Mouse (Mus musculus) natural killer cell, adult 2 months (primary cell): ENCODE data around the gene Aqr.

Experiments used
- DNase-seq, 2 experiments: peaks; one replicate each; pipeline ENCODE4 v3.0.0; 2022; ENCODE audit warnings: low spot score in 2 of 2

Aqr gene

GRCm38 (mm10) chr2:114135777-114136176 is 51.0 kb downstream of the Aqr start:
- DNase-seq: no peak

- DNase-seq: no peak
Observed at GRCm38 (mm10) chr2:114133355-114133754, 53.5 kb downstream of the Aqr start.

GRCm38 (mm10) chr2:114130657-114131056 is 56.2 kb downstream of the Aqr start:
- DNase-seq: no peak

GRCm38 (mm10) chr2:114123304-114123703 is 63.5 kb downstream of the Aqr start:
- DNase-seq: no peak

DNA sequence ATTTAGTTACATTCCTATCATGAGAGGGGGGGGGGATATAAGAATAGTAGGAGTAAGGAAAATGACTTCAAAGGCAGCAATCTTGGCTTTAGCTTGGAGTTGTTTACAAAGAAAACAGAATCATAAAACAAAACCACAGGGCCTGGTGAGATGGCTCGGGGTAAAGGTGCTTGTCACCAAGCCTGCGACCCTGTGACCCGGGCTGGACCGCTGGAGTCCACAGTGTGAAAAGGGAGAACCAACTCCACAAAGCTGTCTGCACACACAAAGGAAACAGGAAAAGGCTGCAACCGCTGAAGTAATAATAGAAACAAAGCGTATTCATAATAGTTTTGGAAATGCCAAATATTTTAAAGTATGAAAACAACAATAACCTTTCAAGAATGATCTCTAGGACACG is 67.4 kb downstream of the Aqr start:
- no peak for DNase-seq

GRCm38 (mm10) chr2:114117665-114118064 is 69.2 kb downstream of the Aqr start:
- no peak for DNase-seq

- DNase-seq: no peak
Observed at GRCm38 (mm10) chr2:114117235-114117634, 69.6 kb downstream of the Aqr start.

- no peak for DNase-seq
Observed at GRCm38 (mm10) chr2:114115563-114115962, 71.3 kb downstream of the Aqr start.

GRCm38 (mm10) chr2:114107288-114108278 is 79.2 kb downstream of the Aqr start:
- DNase-seq: no peak

DNA sequence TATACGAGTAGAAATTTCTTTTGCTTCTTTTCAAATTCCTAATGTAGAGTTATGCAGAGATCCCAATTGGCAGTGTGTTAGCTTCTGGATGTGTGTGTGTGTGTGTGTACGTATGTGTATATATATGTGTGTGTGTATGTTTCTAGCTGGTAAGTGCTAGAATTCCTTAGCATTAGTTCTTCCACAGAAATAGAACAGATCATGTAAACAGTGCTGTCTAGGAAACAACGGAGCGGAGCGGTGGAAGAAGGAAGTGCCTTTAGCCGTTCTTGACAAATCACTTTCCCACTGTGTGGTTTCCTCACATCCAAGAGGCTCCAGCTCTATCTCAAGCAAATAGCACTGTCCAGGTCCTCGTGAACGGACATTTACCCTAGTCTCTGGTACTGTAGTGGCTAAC is 80.4 kb downstream of the Aqr start:
- no peak for DNase-seq

- DNase-seq: no peak
Observed at GRCm38 (mm10) chr2:114102471-114102870, 84.4 kb downstream of the Aqr start.

- no peak for DNase-seq
Observed at GRCm38 (mm10) chr2:114100834-114101233, 86.0 kb downstream of the Aqr start.

- no peak for DNase-seq
Observed at GRCm38 (mm10) chr2:114099816-114100215, 87.0 kb downstream of the Aqr start.

DNA sequence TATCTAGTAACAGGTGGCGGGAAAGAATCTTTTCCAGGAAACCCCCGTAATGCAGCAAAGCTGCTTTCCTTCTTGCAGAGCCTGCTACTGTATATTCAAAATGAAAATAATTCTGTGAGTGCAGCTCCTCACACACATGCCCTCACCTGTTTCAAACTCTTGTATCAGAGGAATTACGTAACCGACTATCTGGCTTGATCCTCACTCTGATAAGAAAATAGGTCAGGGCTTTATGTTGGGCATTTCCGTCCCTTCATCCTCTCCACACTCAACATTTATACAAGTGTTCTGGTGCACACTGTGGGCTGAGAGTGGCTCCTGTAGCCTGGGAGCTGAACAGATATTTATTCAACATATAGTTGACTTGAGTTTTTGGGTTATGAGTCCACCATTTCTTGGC is 87.7 kb downstream of the Aqr start:
- no peak for DNase-seq

GRCm38 (mm10) chr2:114097627-114098026 is 89.2 kb downstream of the Aqr start:
- no peak for DNase-seq

- DNase-seq: no peak
Observed at GRCm38 (mm10) chr2:114096570-114096969, 90.3 kb downstream of the Aqr start.

DNA sequence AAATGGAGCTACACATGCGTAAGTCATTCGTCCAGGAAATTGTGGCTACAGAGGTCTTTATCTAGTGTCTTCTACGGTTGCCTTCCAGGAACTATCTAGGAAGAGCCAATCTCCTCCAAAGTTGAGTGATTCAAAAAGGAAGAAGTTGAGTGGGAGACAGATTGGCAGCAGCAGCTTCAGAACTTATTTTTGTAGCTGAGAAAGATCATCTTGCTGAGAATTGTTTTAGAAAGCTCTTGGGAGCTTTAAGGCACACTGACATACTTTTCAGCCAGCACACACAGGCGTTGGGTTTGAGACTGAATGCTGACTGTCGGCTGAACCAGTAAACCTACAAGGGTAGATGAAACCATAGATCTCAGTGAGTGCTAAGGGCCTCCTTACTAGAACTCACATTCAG is 91.5 kb downstream of the Aqr start:
- DNase-seq: no peak

GRCm38 (mm10) chr2:114094696-114095095 is 92.1 kb downstream of the Aqr start:
- no peak for DNase-seq

GRCm38 (mm10) chr2:114093577-114093976 is 93.2 kb downstream of the Aqr start:
- no peak for DNase-seq

- no peak for DNase-seq
Observed at GRCm38 (mm10) chr2:114089862-114090261, 97.0 kb downstream of the Aqr start.

DNA sequence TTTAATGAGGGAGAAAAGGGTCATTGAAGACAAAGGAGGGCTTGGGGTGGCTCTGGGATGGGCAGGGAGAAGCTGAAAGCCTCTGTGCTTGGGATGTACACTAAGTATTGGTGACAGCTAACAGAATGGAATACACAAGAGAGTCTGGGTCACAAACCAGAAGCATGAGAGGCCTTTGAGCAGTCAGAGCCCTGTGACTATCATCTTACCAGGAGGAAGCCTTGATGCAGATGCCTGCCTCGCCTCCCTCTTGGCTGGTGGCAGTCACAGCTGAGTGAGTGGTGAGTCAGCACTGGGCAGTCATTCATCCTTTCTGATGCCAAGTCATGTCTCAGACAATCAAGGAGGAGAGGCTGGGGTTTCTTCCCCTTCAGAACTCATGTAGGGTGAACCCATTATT is 99.6 kb downstream of the Aqr start:
- DNase-seq: no peak

- DNase-seq: no peak
Observed at GRCm38 (mm10) chr2:114071876-114072275, 114.9 kb downstream of the Aqr start.

DNA sequence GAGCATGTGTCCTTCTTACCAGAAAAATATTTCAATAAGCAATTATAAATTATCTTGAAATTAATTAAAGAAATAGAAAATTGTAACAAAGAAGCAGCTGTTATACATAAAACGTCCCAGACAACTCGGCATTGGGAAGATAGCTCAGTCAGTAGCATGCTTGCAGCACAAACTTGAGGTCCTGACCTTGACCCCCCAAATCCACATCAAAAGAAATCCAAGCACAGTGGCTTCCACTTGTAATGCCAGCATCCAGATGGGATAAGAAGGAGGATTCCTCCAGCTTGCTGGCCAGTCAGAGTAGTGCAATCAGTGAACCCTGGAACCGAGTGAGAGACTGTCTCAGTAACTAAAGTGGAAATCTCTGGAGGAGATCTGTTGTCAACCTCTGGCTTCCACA is 120.6 kb downstream of the Aqr start:
- DNase-seq: no peak

GRCm38 (mm10) chr2:114064004-114064403 is 122.8 kb downstream of the Aqr start:
- no peak for DNase-seq
